Mouse (Mus musculus) CH12.LX (cell line): Measurements from ENCODE around the gene Ptchd3.

Source experiments
- CHD2 ChIP-seq: IDR thresholded peaks from 2 replicates; pipeline ENCODE4 v1.6.1; 2011; ENCODE audit warnings: low read length, improper control_type of control experiment
- CTCF ChIP-seq, 2 experiments: IDR thresholded peaks in 1 of 2; conservative IDR thresholded peaks in 1 of 2; 2 replicates each; pipeline ENCODE4 v1.5.1; 2011 to 2012; ENCODE audit warnings: low read depth in 2 of 2, low read length in 2 of 2, improper control_type of control experiment in 1 of 2, inconsistent platforms in 1 of 2, mild to moderate bottlenecking in 1 of 2, moderate library complexity in 1 of 2
- MXI1 ChIP-seq: IDR thresholded peaks from 2 replicates; pipeline ENCODE4 v1.6.1; 2011; ENCODE audit warnings: mild to moderate bottlenecking, low read depth, low read length, improper control_type of control experiment
- NELFE ChIP-seq: IDR thresholded peaks from 2 replicates; pipeline ENCODE4 v1.6.1; 2011; ENCODE audit warnings: low read depth, low read length, improper control_type of control experiment
- POLR2A ChIP-seq: IDR thresholded peaks from 2 replicates; pipeline ENCODE4 v1.6.1; 2011; ENCODE audit warnings: low read depth, mild to moderate bottlenecking, improper control_type of control experiment, low read length
- POLR2AphosphoS2 ChIP-seq: IDR thresholded peaks from 2 replicates; pipeline ENCODE4 v1.6.1; 2011; ENCODE audit warnings: low read depth, low read length, improper control_type of control experiment
- SIN3A ChIP-seq: IDR thresholded peaks from 2 replicates; pipeline ENCODE4 v1.6.1; 2012; ENCODE audit warnings: low read length, improper control_type of control experiment, inconsistent platforms
- SMC3 ChIP-seq: IDR thresholded peaks from 2 replicates; pipeline ENCODE4 v1.6.1; 2011; ENCODE audit warnings: low read depth, low read length, improper control_type of control experiment

GRCm38 (mm10) chr11:121808866-121809265, 21.2 kb upstream of the Ptchd3 start:
- no peak for TF ChIP-seq CTCF (conservative IDR thresholded peaks at IDR 0.05 in 1 of 2, IDR thresholded peaks at IDR 0.05 in 1 of 2; ENCODE audit: low read depth in 2 of 2, low read length in 2 of 2)
- no peak for TF ChIP-seq SIN3A
- no peak for TF ChIP-seq SMC3
- no peak for TF ChIP-seq POLR2AphosphoS2
- TF ChIP-seq MXI1, result no peak
- no peak for TF ChIP-seq POLR2A
- no peak for TF ChIP-seq NELFE
- no peak for TF ChIP-seq CHD2
